Mouse (Mus musculus) small intestine, adult 2 months (tissue): ENCODE data around the gene Pamr1. TPM values are rescaled to one million over a fixed set of nuclear protein-coding genes. Genes with fewer than 3 reads are reported as not detected.

Source experiments
- H3K27ac ChIP-seq: fragments of 200-500 bp; 2 replicates; pipeline ENCODE4 v1.5.1; 2012; ENCODE audit warnings: low read depth, low read length, control low read depth, inconsistent platforms; ENCODE audit not compliant: insufficient read depth
- H3K27me3 ChIP-seq: fragments of 200-500 bp; 2 replicates; pipeline ENCODE4 v1.6.1; 2012; ENCODE audit warnings: mild to moderate bottlenecking, moderate library complexity, low read length, inconsistent platforms; ENCODE audit not compliant: control insufficient read depth, insufficient read depth
- H3K36me3 ChIP-seq: fragments of 200-500 bp; 2 replicates; pipeline ENCODE4 v1.6.1; 2012; ENCODE audit warnings: mild to moderate bottlenecking, low read length, control low read depth, inconsistent platforms; ENCODE audit not compliant: control insufficient read depth, insufficient read depth
- H3K4me1 ChIP-seq: fragments of 200-500 bp; 2 replicates; pipeline ENCODE4 v1.6.1; 2012; ENCODE audit warnings: low read length, inconsistent platforms, mixed read lengths; ENCODE audit not compliant: control insufficient read depth, insufficient read depth, insufficient read length
- H3K4me3 ChIP-seq: fragments of 200-500 bp; 2 replicates; pipeline ENCODE4 v1.5.1; 2012; ENCODE audit warnings: low read depth, mild to moderate bottlenecking, control low read depth, inconsistent platforms, low read length, moderate library complexity
- CTCF ChIP-seq: fragments of 200-500 bp; IDR thresholded peaks from 2 replicates; pipeline ENCODE4 v1.5.1; 2012; ENCODE audit warnings: low read depth, mild to moderate bottlenecking, control low read depth, inconsistent platforms, low read length, moderate library complexity, mixed read lengths; ENCODE audit not compliant: insufficient replicate concordance, insufficient read length; ENCODE audit errors: extremely low read depth
- POLR2A ChIP-seq: fragments of 200-500 bp; IDR thresholded peaks from 2 replicates; pipeline ENCODE4 v1.6.1; 2012; ENCODE audit warnings: low read depth, mild to moderate bottlenecking, control low read depth, inconsistent platforms, low read length, moderate library complexity
- WGBS: fragments of 180-500 bp; shearing (Covaris S2); methylation state at CpG from one replicate; pipeline ENCODE4 v1.1.7; 2018; 5-methylcytosine and 5-hydroxymethylcytosine counted together
- polyA plus RNA-seq: library from polyadenylated mRNA; depleted of rRNA; stranded (reverse); fragments of >200 nt; gene quantifications from 2 replicates; pipeline ENCODE4 v1.2.3, GENCODE M21; 2012

Pamr1 gene
- polyA plus RNA-seq, 1 experiment: 4.5 TPM

- H3K27me3 ChIP-seq: no peaks in the 10 kb centered on the region
- no peaks in the 10 kb centered on the region for H3K4me1 ChIP-seq
- WGBS: 47% methylated on average over 11 of the region's 11 CpGs
- H3K36me3 ChIP-seq: no peaks in the 10 kb centered on the region
- H3K4me3 ChIP-seq: no peak overlapping the region
- TF ChIP-seq POLR2A (no peak), CTCF (no peak)
- H3K27ac ChIP-seq: no peak overlapping the region
Measured at GRCm38 (mm10) chr2:102540438-102541230, 9.2 kb upstream of the Pamr1 start.

GRCm38 (mm10) chr2:102541404-102542125 is 8.2 kb upstream of the Pamr1 start:
- H3K4me3 ChIP-seq: no peak overlapping the region
- no peaks in the 10 kb centered on the region for H3K36me3 ChIP-seq
- 44% methylated on average over 4 of the region's 4 CpGs for WGBS
- H3K27ac ChIP-seq: no peak overlapping the region
- no peaks in the 10 kb centered on the region for H3K4me1 ChIP-seq
- TF ChIP-seq CTCF: no peak
- no peak for TF ChIP-seq POLR2A
- no peaks in the 10 kb centered on the region for H3K27me3 ChIP-seq

- Histone ChIP-seq H3K4me3 (no peak overlapping the region), H3K27ac (no peak overlapping the region), H3K4me1 (no peaks in the 10 kb centered on the region), H3K27me3 (no peaks in the 10 kb centered on the region), H3K36me3 (no peaks in the 10 kb centered on the region)
- no peak for TF ChIP-seq POLR2A
- no peak for TF ChIP-seq CTCF
- WGBS: 58% methylated on average over 6 of the region's 6 CpGs
Measured at GRCm38 (mm10) chr2:102543961-102544719, 5.7 kb upstream of the Pamr1 start.

GRCm38 (mm10) chr2:102550910-102551582 is 1.2 kb downstream of the Pamr1 start:
- H3K27me3 ChIP-seq: peaks cover 5% of the 10 kb centered on the region; the same call in 1 of the 2 replicates
- H3K36me3 ChIP-seq: no peaks in the 10 kb centered on the region
- TF ChIP-seq CTCF: no peak
- H3K27ac ChIP-seq: peak overlapping the region; percentile 62; the same call in 1 of the 2 replicates
- H3K4me1 ChIP-seq: no peaks in the 10 kb centered on the region
- H3K4me3 ChIP-seq: peak overlapping the region; percentile 52
- 12% methylated on average over 6 of the region's 6 CpGs for WGBS

- H3K4me3 ChIP-seq: no peak overlapping the region
- H3K4me1 ChIP-seq: no peaks in the 10 kb centered on the region
- WGBS: 40% methylated on average over 3 of the region's 3 CpGs
- H3K36me3 ChIP-seq: no peaks in the 10 kb centered on the region
- TF ChIP-seq POLR2A (no peak), CTCF (no peak)
- peaks cover 5% of the 10 kb centered on the region; the same call in 1 of the 2 replicates for H3K27me3 ChIP-seq
- peak overlapping the region; percentile 62 for H3K27ac ChIP-seq
Measured at GRCm38 (mm10) chr2:102551594-102551993, 1.8 kb downstream of the Pamr1 start.

GRCm38 (mm10) chr2:102552095-102552537 is 2.3 kb downstream of the Pamr1 start:
- Histone ChIP-seq H3K27me3 (peaks cover 5% of the 10 kb centered on the region; the same call in 1 of the 2 replicates), H3K36me3 (no peaks in the 10 kb centered on the region), H3K4me1 (no peaks in the 10 kb centered on the region), H3K27ac (peak overlapping the region; percentile 62), H3K4me3 (no peak overlapping the region)
- 18% methylated on average over 5 of the region's 5 CpGs for WGBS
- TF ChIP-seq POLR2A (no peak), CTCF (no peak)

GRCm38 (mm10) chr2:102557085-102557484 is 7.3 kb downstream of the Pamr1 start:
- Histone ChIP-seq H3K27ac (no peak overlapping the region), H3K4me1 (no peaks in the 10 kb centered on the region), H3K4me3 (no peak overlapping the region), H3K27me3 (no peaks in the 10 kb centered on the region), H3K36me3 (no peaks in the 10 kb centered on the region)
- TF ChIP-seq POLR2A (no peak), CTCF (no peak)
- WGBS: 64% methylated on average over 4 of the region's 4 CpGs
